Mouse (Mus musculus) midbrain, embryonic 14.5 days (tissue): ENCODE measurements at regions not wholly inside any gene's neighbourhood (a gene's known extent, or its start where the extent isn't known, plus 50 kb on each side); places are given as distances from the start of the nearest gene placed in this dataset.
"Not testable (repeated sequence)": the region's sequence is repeated elsewhere in the genome, so short reads cannot be mapped to it uniquely, and the experiment has no call there.

Experiments used
- ATAC-seq: fragments of 200-750 bp; cut with Nextera tagmentation; 2 replicates; pipeline ENCODE4 v1.8.0; 2017; ENCODE audit warnings: moderate number of reproducible peaks, moderate library complexity; ENCODE audit not compliant: low FRiP score, low TSS enrichment
- DNase-seq: peaks from one replicate; pipeline ENCODE4 v3.0.0-alpha.2; 2015
- H3K27ac ChIP-seq: fragments of 300-500 bp; sonication (generic); replicated peaks from 2 replicates; pipeline ENCODE4 v1.5.1; 2014; ENCODE audit warnings: mild to moderate bottlenecking, low read depth, low read length, moderate library complexity
- H3K27me3 ChIP-seq: fragments of 300-500 bp; sonication (generic); 2 replicates; pipeline ENCODE4 v1.6.1; 2014; ENCODE audit warnings: low read length, control low read depth, mixed read lengths; ENCODE audit not compliant: control insufficient read depth, insufficient read depth
- H3K36me3 ChIP-seq: fragments of 300-500 bp; sonication (generic); 2 replicates; pipeline ENCODE4 v1.6.1; 2014; ENCODE audit warnings: low read length, control low read depth; ENCODE audit not compliant: control insufficient read depth, insufficient read depth
- H3K4me1 ChIP-seq: fragments of 300-500 bp; sonication (generic); 2 replicates; pipeline ENCODE4 v1.6.1; 2014; ENCODE audit warnings: mild to moderate bottlenecking, antibody characterized with exemption, low read length, control low read depth; ENCODE audit not compliant: control insufficient read depth, insufficient read depth
- H3K4me2 ChIP-seq: fragments of 300-500 bp; sonication (generic); 2 replicates; pipeline ENCODE4 v1.6.1; 2014; ENCODE audit warnings: mild to moderate bottlenecking, low read length, moderate library complexity
- H3K4me3 ChIP-seq: fragments of 300-500 bp; sonication (generic); replicated peaks from 2 replicates; pipeline ENCODE4 v1.5.1; 2014; ENCODE audit warnings: low read depth, low read length
- H3K9ac ChIP-seq: fragments of 300-500 bp; sonication (generic); replicated peaks from 2 replicates; pipeline ENCODE4 v1.6.1; 2014; ENCODE audit warnings: mild to moderate bottlenecking, low read length, moderate library complexity
- H3K9me3 ChIP-seq: fragments of 300-500 bp; sonication (generic); 2 replicates; pipeline ENCODE4 v1.6.1; 2016; ENCODE audit warnings: low read length, control low read depth, mixed read lengths; ENCODE audit not compliant: control insufficient read depth
- WGBS: fragments of 180-500 bp; shearing (Covaris S2); extraction: QIAGEN DNeasy Blood & Tissue Kit; methylation state at CpG from one replicate; pipeline ENCODE4 v1.1.7; 2014; 5-methylcytosine and 5-hydroxymethylcytosine counted together

- Histone ChIP-seq H3K4me1 (no peaks in the 10 kb centered on the region), H3K4me3 (no peak overlapping the region), H3K9me3 (no peaks in the 10 kb centered on the region), H3K9ac (no peak overlapping the region), H3K27me3 (no peaks in the 10 kb centered on the region), H3K27ac (no peak overlapping the region), H3K36me3 (no peaks in the 10 kb centered on the region), H3K4me2 (no peak overlapping the region)
- no peak for DNase-seq
- WGBS = 88% methylated on average over 2 of the region's 2 CpGs
- no peak for ATAC-seq
Observed at GRCm38 (mm10) chr14:15884641-15885340, 364.3 kb upstream of the Ngly1 start.

GRCm38 (mm10) chr14:15897098-15897497 is 352.0 kb upstream of the Ngly1 start:
- Histone ChIP-seq H3K4me2 (no peak overlapping the region), H3K9me3 (no peaks in the 10 kb centered on the region), H3K9ac (no peak overlapping the region), H3K27ac (no peak overlapping the region), H3K27me3 (no peaks in the 10 kb centered on the region), H3K36me3 (no peaks in the 10 kb centered on the region), H3K4me1 (no peaks in the 10 kb centered on the region), H3K4me3 (no peak overlapping the region)
- ATAC-seq (no peak), DNase-seq (no peak)
- WGBS = 93% methylated on average over 1 of the region's 1 CpGs

- H3K36me3 ChIP-seq, H3K27me3 ChIP-seq, H3K9ac ChIP-seq, H3K27ac ChIP-seq, H3K4me1 ChIP-seq, DNase-seq, H3K4me3 ChIP-seq, ATAC-seq, H3K9me3 ChIP-seq, H3K4me2 ChIP-seq: not testable (repeated sequence)
- WGBS = 91% methylated on average over 11 of the region's 11 CpGs
Observed at GRCm38 (mm10) chr14:15906429-15906828, 342.7 kb upstream of the Ngly1 start.

GRCm38 (mm10) chr14:15913206-15913605 is 335.9 kb upstream of the Ngly1 start:
- not testable (repeated sequence) for H3K4me1 ChIP-seq, H3K4me3 ChIP-seq, H3K4me2 ChIP-seq, H3K36me3 ChIP-seq, H3K27ac ChIP-seq, ATAC-seq, H3K9me3 ChIP-seq, H3K27me3 ChIP-seq, H3K9ac ChIP-seq, DNase-seq
- 68% methylated on average over 4 of the region's 4 CpGs for WGBS

- Histone ChIP-seq H3K27ac (no peak overlapping the region), H3K4me1 (no peaks in the 10 kb centered on the region), H3K27me3 (no peaks in the 10 kb centered on the region), H3K9me3 (no peaks in the 10 kb centered on the region), H3K4me3 (no peak overlapping the region), H3K4me2 (no peak overlapping the region), H3K9ac (no peak overlapping the region), H3K36me3 (no peaks in the 10 kb centered on the region)
- WGBS = 90% methylated on average over 3 of the region's 3 CpGs
- ATAC-seq = no peak
- no peak for DNase-seq
Observed at GRCm38 (mm10) chr14:15914176-15914575, 334.9 kb upstream of the Ngly1 start.

- not testable (repeated sequence) for H3K27ac ChIP-seq, H3K4me3 ChIP-seq, H3K27me3 ChIP-seq, H3K4me1 ChIP-seq, H3K4me2 ChIP-seq, H3K36me3 ChIP-seq, ATAC-seq, DNase-seq, H3K9ac ChIP-seq, H3K9me3 ChIP-seq
- WGBS = 79% methylated on average over 3 of the region's 3 CpGs
Observed at GRCm38 (mm10) chr14:15924676-15925075, 324.4 kb upstream of the Ngly1 start.

GRCm38 (mm10) chr14:15934729-15935128 is 314.4 kb upstream of the Ngly1 start:
- no peaks in the 10 kb centered on the region for H3K4me1 ChIP-seq
- DNase-seq = no peak

GRCm38 (mm10) chr14:15970321-15970720 is 278.8 kb upstream of the Ngly1 start:
- H3K9me3 ChIP-seq = 0 out of 2 replicates have a peak, but pooled peaks cover 3% of the 10 kb centered on the region
- no peak overlapping the region for H3K9ac ChIP-seq
- no peak overlapping the region for H3K27ac ChIP-seq
- H3K4me1 ChIP-seq = peaks cover 8% of the 10 kb centered on the region
- H3K4me2 ChIP-seq = no peak overlapping the region
- DNase-seq = peak; percentile 8
- peak; percentile 35; the same call in 1 of the 2 replicates for ATAC-seq
- H3K27me3 ChIP-seq = no peaks in the 10 kb centered on the region
- no peak overlapping the region for H3K4me3 ChIP-seq
- no peaks in the 10 kb centered on the region for H3K36me3 ChIP-seq

More at GRCm38 (mm10) chr14:15934729-15935128, 314.4 kb upstream of the Ngly1 start:
- Histone ChIP-seq H3K27me3 (no peaks in the 10 kb centered on the region), H3K9me3 (no peaks in the 10 kb centered on the region), H3K27ac (no peak overlapping the region), H3K4me3 (no peak overlapping the region), H3K4me2 (no peak overlapping the region), H3K9ac (no peak overlapping the region), H3K36me3 (no peaks in the 10 kb centered on the region)
- ATAC-seq = no peak

- Histone ChIP-seq H3K4me2 (no peak overlapping the region), H3K27me3 (no peaks in the 10 kb centered on the region), H3K9me3 (0 out of 2 replicates have a peak, but pooled peaks cover 3% of the 10 kb centered on the region), H3K36me3 (no peaks in the 10 kb centered on the region), H3K4me3 (no peak overlapping the region), H3K4me1 (peaks cover 8% of the 10 kb centered on the region), H3K9ac (no peak overlapping the region), H3K27ac (no peak overlapping the region)
- peak; percentile 38 for DNase-seq
- ATAC-seq = peak; percentile 66
Observed at GRCm38 (mm10) chr14:15970767-15971166, 278.3 kb upstream of the Ngly1 start.
